Mouse (Mus musculus) midbrain, embryonic 10.5 days (tissue): ENCODE data around the gene Hoxa4. TPM values are rescaled to one million over a fixed set of nuclear protein-coding genes. Genes with fewer than 3 reads are reported as not detected.

Source experiments
- DNase-seq: peaks from one replicate; pipeline ENCODE4 v3.0.0-alpha.2; 2017; ENCODE audit warnings: low spot score
- H3K27ac ChIP-seq: fragments of 300-500 bp; sonication (generic); replicated peaks from 2 replicates; pipeline ENCODE4 v1.5.1; 2016; ENCODE audit warnings: mild to moderate bottlenecking
- H3K27me3 ChIP-seq: fragments of 300-500 bp; sonication (generic); 2 replicates; pipeline ENCODE4 v1.6.1; 2016; ENCODE audit warnings: low read depth, mild to moderate bottlenecking; ENCODE audit not compliant: poor library complexity, severe bottlenecking
- H3K36me3 ChIP-seq: fragments of 300-500 bp; sonication (generic); 2 replicates; pipeline ENCODE4 v1.6.1; 2016; ENCODE audit warnings: mild to moderate bottlenecking, moderate library complexity
- H3K4me1 ChIP-seq: fragments of 300-500 bp; sonication (generic); 2 replicates; pipeline ENCODE4 v1.6.1; 2016
- H3K4me3 ChIP-seq: fragments of 300-500 bp; sonication (generic); 2 replicates; pipeline ENCODE4 v1.5.1; 2016; ENCODE audit warnings: mild to moderate bottlenecking, moderate library complexity
- H3K9me3 ChIP-seq: fragments of 300-500 bp; sonication (generic); replicated peaks from 2 replicates; pipeline ENCODE4 v1.6.1; 2016; ENCODE audit warnings: mild to moderate bottlenecking
- WGBS: fragments of 180-500 bp; shearing (Covaris S2); methylation state at CpG from one replicate; pipeline ENCODE4 v1.1.7; 2016; 5-methylcytosine and 5-hydroxymethylcytosine counted together
- polyA plus RNA-seq: library from polyadenylated mRNA; unstranded; fragments of >200 nt; fragmentation: Nextera tagmentation; extraction: Ambion mirVana; gene quantifications from 2 replicates; pipeline ENCODE4 v1.2.1, GENCODE M21; 2016

Gene Hoxa4
- polyA plus RNA-seq, 1 experiment from 2014 or later, result not detected

DNA sequence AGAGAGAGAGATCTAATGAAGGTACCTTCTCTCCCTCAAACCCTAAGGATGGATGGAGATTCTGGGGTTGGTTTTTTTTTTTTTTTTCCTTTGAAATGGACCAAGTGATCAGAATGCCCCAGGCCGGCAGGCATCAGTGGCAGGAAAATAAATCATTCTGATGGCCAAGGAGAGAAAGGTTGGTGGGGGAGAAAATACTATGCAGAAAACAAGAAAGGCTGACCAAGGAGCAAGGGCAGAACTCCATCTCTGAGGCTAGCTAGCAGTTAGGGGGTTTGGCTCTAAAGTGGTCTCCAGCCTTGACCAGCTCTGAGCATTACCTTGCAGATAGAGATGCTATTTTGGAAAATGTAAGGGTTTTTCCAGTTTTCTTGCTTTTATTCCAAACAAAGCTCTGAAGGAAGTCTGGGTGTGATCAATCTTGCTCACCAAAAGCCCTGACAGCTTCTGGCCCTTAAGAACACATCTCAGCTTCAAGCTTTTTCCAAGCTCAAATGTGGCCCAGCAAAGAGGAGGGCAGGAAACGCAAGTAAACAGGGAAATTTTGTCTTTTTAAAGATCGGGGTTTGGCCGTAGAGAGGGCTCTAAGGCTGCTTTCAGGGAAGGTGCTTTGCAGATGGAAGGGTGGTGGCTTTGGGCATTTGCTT, 25.0 kb downstream of the Hoxa4 start:
- peaks cover 3% of the 10 kb centered on the region; the same call in 1 of the 2 replicates for H3K4me1 ChIP-seq
- H3K27ac ChIP-seq, result no peak overlapping the region
- H3K9me3 ChIP-seq, result no peaks in the 10 kb centered on the region
- DNase-seq, result peak; percentile 38
- H3K36me3 ChIP-seq, result no peaks in the 10 kb centered on the region
- peaks cover 100% of the 10 kb centered on the region for H3K27me3 ChIP-seq
- no peak overlapping the region for H3K4me3 ChIP-seq
- WGBS, result 5% methylated on average over 4 of the region's 4 CpGs

DNA sequence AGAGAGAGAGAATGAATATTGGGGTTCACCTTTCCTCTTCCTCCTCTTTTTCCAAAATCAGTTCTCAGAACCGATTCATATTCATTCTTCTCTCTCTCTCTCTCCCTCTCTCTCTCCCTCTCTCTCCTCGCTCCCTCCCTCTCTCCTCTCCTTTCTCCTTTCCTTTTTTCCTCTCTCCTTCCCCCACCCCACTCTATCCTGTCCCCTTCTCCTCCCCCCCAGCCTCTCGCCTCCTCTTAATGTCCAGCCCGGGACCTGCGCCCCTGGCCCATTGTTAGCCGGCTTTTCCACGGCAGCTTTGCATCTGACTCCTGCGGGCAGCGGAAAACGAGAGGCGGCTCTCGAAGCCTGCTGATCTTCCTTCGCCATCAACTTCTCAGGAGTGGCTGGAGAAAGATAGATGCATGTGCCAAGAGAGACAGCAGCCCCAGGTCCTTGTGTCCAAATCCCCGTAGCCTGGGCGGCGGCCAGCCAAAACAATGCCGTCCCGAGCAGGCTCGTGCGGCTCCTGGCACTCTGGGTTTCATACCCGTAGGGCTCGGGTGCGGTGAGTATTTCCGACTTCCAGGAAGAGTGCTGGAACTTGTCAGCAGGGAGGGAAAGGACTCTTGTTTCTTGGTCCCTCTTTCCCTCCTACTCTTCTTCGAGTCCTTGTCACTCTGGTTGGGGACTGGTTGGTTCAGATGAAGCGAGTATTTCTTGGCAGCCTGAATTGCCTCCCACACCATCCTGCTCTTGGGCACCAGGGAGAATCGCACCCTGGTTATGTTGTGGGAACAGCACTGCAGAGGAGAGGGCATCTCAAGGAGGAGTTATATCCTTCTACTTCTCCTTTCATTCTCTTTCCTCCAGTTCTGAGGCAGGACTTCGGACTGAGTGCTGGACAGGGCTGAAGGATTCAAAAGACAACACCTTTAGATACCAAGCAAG, 25.8 kb downstream of the Hoxa4 start:
- H3K4me1 ChIP-seq, result peaks cover 5% of the 10 kb centered on the region
- H3K27ac ChIP-seq, result no peak overlapping the region
- WGBS, result under 1% methylated on average over 28 of the region's 28 CpGs
- H3K27me3 ChIP-seq, result peaks cover 100% of the 10 kb centered on the region
- no peaks in the 10 kb centered on the region for H3K36me3 ChIP-seq
- no peak overlapping the region for H3K4me3 ChIP-seq
- H3K9me3 ChIP-seq, result no peaks in the 10 kb centered on the region
- DNase-seq, result peak; percentile 62

GRCm38 (mm10) chr6:52164626-52165440, 26.7 kb downstream of the Hoxa4 start, which contains the start of gene Hoxa2:
Gene Hoxa2 (minus strand): TSS chr6:52164831.
- Histone ChIP-seq H3K27ac (no peak within 1 kb of the TSS), H3K36me3 (no peaks in the 10 kb centered on the region), H3K27me3 (peaks cover 100% of the 10 kb centered on the region), H3K9me3 (no peaks in the 10 kb centered on the region), H3K4me1 (peaks cover 13% of the 10 kb centered on the region), H3K4me3 (0 out of 2 replicates have a peak within 1 kb of the TSS, but pooled peaks have one; percentile 11)
- DNase-seq, result peak; percentile 46
- WGBS, result 2% methylated on average over 25 of the region's 25 CpGs

- no peaks in the 10 kb centered on the region for H3K9me3 ChIP-seq
- H3K36me3 ChIP-seq, result no peaks in the 10 kb centered on the region
- H3K4me3 ChIP-seq, result 0 out of 2 replicates have a peak overlapping the region, but pooled peaks have one; percentile 11
- H3K4me1 ChIP-seq, result peaks cover 15% of the 10 kb centered on the region
- WGBS, result under 1% methylated on average over 39 of the region's 39 CpGs
- peaks cover 100% of the 10 kb centered on the region for H3K27me3 ChIP-seq
- no peak overlapping the region for H3K27ac ChIP-seq
- peak; percentile 73 for DNase-seq
Observed at GRCm38 (mm10) chr6:52164051-52164625, 27.4 kb downstream of the Hoxa4 start.

DNA sequence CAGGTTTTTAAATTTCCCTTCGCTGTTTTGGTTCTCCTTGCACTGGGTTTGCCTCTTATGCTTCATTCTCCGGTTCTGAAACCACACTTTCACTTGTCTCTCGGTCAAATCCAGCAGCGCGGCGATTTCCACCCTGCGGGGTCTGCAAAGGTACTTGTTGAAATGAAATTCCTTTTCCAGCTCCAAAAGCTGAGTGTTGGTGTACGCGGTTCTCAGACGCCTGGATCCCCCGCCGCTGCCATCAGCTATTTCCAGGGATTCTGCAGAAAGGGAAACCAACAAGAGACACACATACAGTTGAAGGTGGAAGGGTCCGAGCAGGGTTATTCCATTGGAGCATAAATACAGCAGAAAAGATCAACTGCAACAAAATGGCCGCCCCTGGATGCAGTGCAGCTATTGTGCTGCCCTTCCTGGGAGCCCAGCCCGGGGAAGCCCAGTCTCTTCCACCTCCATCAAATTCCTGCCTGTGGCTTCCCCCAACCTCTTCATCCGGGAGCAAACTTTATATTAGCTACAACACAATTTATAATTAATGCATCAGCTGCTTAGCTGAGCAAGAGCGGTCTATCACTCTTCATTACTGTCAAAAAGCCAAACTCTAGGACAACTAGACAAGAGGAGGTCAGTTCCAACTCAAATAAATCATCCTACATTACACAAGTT, 28.1 kb downstream of the Hoxa4 start:
- Histone ChIP-seq H3K27ac (no peak overlapping the region), H3K4me3 (no peak overlapping the region; the same call in 1 of the 2 replicates), H3K36me3 (no peaks in the 10 kb centered on the region), H3K4me1 (peaks cover 21% of the 10 kb centered on the region), H3K27me3 (peaks cover 100% of the 10 kb centered on the region), H3K9me3 (no peaks in the 10 kb centered on the region)
- under 1% methylated on average over 17 of the region's 17 CpGs for WGBS
- peak; percentile 66 for DNase-seq

GRCm38 (mm10) chr6:52162611-52163365, 28.8 kb downstream of the Hoxa4 start:
- 1% methylated on average over 14 of the region's 14 CpGs for WGBS
- peak; percentile 11 for DNase-seq
- Histone ChIP-seq H3K9me3 (no peaks in the 10 kb centered on the region), H3K27ac (no peak overlapping the region), H3K27me3 (peaks cover 100% of the 10 kb centered on the region), H3K36me3 (no peaks in the 10 kb centered on the region), H3K4me3 (no peak overlapping the region), H3K4me1 (peaks cover 28% of the 10 kb centered on the region)

- H3K4me3 ChIP-seq, result no peak overlapping the region
Observed at GRCm38 (mm10) chr6:52162093-52162380, 29.5 kb downstream of the Hoxa4 start.

DNA sequence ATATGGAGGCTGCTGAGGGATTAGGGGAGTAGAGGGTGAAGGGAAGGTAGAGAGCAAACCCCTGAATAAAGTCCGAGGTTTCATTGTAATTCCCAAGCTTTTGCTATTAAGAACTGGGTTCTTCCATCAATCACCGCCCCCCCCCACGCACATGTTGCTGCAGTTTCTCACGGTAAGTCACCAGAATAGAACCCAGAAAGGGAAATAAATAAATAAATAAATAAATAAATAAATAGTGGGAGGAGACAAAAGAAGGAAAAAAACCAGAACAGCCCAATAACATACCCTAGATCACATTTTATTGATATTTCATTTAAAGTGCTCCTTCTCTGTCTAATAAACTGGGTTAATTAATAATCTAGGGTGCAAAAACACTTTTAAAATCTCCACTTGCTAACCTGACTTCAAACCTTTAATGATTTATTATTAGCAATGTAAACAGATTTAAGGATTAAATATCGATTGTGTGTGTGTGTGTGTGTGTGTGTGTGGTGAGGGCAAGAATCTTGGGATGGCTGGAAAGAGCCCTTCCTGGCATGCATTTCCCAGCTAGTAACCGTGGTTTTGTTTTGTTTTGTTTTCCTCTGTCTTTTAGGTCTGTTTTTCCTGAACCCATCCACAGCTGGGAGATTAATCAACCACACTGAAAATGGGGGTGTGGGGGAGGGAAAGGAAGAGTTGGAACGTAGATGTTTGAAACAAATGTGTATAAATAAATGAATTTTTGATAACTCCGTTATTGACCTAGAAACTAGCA, 30.0 kb downstream of the Hoxa4 start:
- Histone ChIP-seq H3K9me3 (no peaks in the 10 kb centered on the region), H3K27me3 (peaks cover 100% of the 10 kb centered on the region), H3K4me1 (peaks cover 29% of the 10 kb centered on the region), H3K4me3 (no peak overlapping the region), H3K36me3 (no peaks in the 10 kb centered on the region), H3K27ac (no peak overlapping the region)
- no peak for DNase-seq
- WGBS, result 2% methylated on average over 8 of the region's 8 CpGs

More at GRCm38 (mm10) chr6:52162093-52162380, 29.5 kb downstream of the Hoxa4 start:
- no peak overlapping the region for H3K27ac ChIP-seq
- peaks cover 29% of the 10 kb centered on the region for H3K4me1 ChIP-seq
- no peaks in the 10 kb centered on the region for H3K9me3 ChIP-seq
- DNase-seq, result peak; percentile 11
- H3K36me3 ChIP-seq, result no peaks in the 10 kb centered on the region
- 4% methylated on average over 1 of the region's 1 CpGs for whole genome bisulfite sequencing
- peaks cover 100% of the 10 kb centered on the region for H3K27me3 ChIP-seq

- Histone ChIP-seq H3K27ac (no peak overlapping the region), H3K9me3 (no peaks in the 10 kb centered on the region), H3K36me3 (no peaks in the 10 kb centered on the region), H3K4me1 (peaks cover 29% of the 10 kb centered on the region), H3K4me3 (no peak overlapping the region), H3K27me3 (peaks cover 100% of the 10 kb centered on the region)
- peak; percentile 64 for DNase-seq
- 1% methylated on average over 30 of the region's 30 CpGs for WGBS
Observed at GRCm38 (mm10) chr6:52160511-52161335, 30.8 kb downstream of the Hoxa4 start.

DNA sequence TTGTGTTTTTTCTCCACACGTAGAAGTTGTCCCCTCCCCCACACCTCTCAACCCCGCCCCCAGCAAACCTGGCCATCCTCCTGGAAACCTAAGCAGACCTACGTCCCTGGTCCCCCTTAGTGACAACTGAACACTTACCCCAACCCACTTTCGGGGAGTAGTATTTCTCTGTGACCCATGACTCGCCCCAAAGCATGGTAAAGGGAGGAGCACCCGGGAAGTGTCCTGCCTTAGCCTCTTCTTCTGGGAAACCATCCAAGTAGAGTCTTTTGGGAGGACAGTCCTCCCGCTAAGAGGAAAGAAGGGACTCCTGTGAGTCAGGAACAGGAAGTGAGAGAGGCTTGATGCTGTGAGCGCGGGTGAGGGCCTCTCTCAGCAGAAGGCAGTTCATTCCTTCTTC, 31.6 kb downstream of the Hoxa4 start:
- 2% methylated on average over 9 of the region's 9 CpGs for WGBS
- Histone ChIP-seq H3K4me1 (peaks cover 29% of the 10 kb centered on the region), H3K9me3 (no peaks in the 10 kb centered on the region), H3K4me3 (no peak overlapping the region), H3K36me3 (no peaks in the 10 kb centered on the region), H3K27ac (no peak overlapping the region), H3K27me3 (peaks cover 100% of the 10 kb centered on the region)
- DNase-seq, result no peak
